Mouse (Mus musculus) kidney, embryonic 16.5 days (tissue): ENCODE data around the gene Mul1. TPM values are rescaled to one million over a fixed set of nuclear protein-coding genes. Genes with fewer than 3 reads are reported as not detected.
A peak's percentile ranks its signal among the peaks of the same experiment; 100 is the strongest.

Experiments used
- ATAC-seq: fragments of 200-750 bp; cut with Nextera tagmentation; 2 replicates; pipeline ENCODE4 v1.8.0; 2017; ENCODE audit warnings: moderate TSS enrichment; ENCODE audit not compliant: low FRiP score, low TSS enrichment
- H3K27ac ChIP-seq: fragments of 300-500 bp; sonication (generic); 2 replicates; pipeline ENCODE4 v1.5.1; 2014; ENCODE audit warnings: low read length
- H3K27me3 ChIP-seq: fragments of 300-500 bp; sonication (generic); 2 replicates; pipeline ENCODE4 v1.6.1; 2014; ENCODE audit warnings: low read length, control low read depth, mixed read lengths; ENCODE audit not compliant: insufficient read depth
- H3K36me3 ChIP-seq: fragments of 300-500 bp; sonication (generic); 2 replicates; pipeline ENCODE4 v1.6.1; 2014; ENCODE audit warnings: low read length, control low read depth, mixed read lengths; ENCODE audit not compliant: insufficient read depth
- H3K4me1 ChIP-seq: fragments of 300-500 bp; sonication (generic); 2 replicates; pipeline ENCODE4 v1.6.1; 2014; ENCODE audit warnings: low read length, control low read depth, mixed read lengths; ENCODE audit not compliant: insufficient read depth
- H3K4me2 ChIP-seq: fragments of 300-500 bp; sonication (generic); replicated peaks from 2 replicates; pipeline ENCODE4 v1.6.1; 2014; ENCODE audit warnings: low read depth, low read length
- H3K4me3 ChIP-seq: fragments of 300-500 bp; sonication (generic); 2 replicates; pipeline ENCODE4 v1.5.1; 2014; ENCODE audit warnings: mild to moderate bottlenecking, low read length
- H3K9ac ChIP-seq: fragments of 300-500 bp; sonication (generic); replicated peaks from 2 replicates; pipeline ENCODE4 v1.6.1; 2014; ENCODE audit warnings: low read length
- H3K9me3 ChIP-seq: fragments of 300-500 bp; sonication (generic); 2 replicates; pipeline ENCODE4 v1.6.1; 2016; ENCODE audit warnings: low read length, control low read depth
- WGBS: fragments of 180-500 bp; shearing (Covaris S2); extraction: QIAGEN DNeasy Blood & Tissue Kit; methylation state at CpG from one replicate; pipeline ENCODE4 v1.1.7; 2014; 5-methylcytosine and 5-hydroxymethylcytosine counted together
- polyA plus RNA-seq: library from polyadenylated mRNA; unstranded; fragments of >200 nt; fragmentation: Nextera tagmentation; extraction: Ambion mirVana; gene quantifications from 2 replicates; pipeline ENCODE4 v1.2.1, GENCODE M21; 2015

The Mul1 gene
- 21.5 and 22.4 TPM in 2 replicates for polyA plus RNA-seq

DNA sequence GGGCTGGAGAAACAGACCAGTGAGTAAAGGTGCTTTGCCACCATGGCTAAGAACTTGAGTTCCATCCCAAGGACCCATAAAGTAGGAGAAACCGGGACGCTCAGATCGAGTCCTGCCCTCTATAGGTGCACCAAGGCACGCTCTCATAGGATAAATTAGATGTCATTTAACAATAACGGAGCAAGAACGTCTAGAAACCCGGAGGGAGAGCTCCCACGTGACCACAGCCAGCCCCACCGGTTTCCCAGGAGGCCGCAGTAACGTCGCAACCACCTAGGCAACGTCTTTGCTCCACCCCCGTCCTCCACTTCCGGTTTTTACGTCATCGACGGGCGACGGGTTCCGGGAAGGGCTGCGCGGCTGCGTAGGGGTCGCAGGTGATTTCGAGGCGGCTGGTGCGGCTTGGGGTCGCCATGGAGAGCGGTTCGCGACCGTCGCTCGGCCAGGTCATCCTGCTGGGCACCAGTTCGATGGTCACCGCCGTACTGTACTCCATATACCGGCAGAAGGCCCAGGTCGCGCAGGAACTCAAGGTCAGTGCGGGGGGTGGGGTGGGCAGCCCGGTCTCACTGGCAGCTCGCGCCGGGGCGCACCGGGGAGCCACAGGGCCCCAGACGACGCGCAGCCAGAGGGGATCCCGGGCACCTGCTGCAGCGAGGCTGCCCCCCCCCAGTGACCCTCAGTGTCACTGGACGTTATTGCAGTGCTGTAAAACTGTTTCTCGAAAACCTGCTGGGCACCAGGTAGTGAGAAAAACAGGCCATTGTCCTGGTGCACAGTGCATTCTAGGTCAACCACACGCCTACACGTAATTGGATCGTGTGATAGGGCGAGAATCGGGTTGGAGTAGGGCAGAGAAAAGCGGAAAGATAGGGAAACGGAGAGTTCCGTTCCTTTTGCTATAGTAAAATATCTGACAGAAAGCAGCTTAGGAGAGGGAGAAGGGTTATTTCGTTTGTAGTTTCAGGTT is at the start of gene Mul1:
TSS of gene Mul1 (plus strand) at position 325 of the 970 bp plus-strand sequence.
- peak within 1 kb of the TSS; percentile 90 for H3K9ac ChIP-seq
- WGBS: under 1% methylated on average over 64 of the region's 64 CpGs
- H3K9me3 ChIP-seq: no peaks in the 10 kb centered on the region
- ATAC-seq: peak; percentile 94
- 0 out of 2 replicates have a peak, but pooled peaks cover 3% of the 10 kb centered on the region for H3K27me3 ChIP-seq
- H3K36me3 ChIP-seq: peaks cover 23% of the 10 kb centered on the region
- H3K4me1 ChIP-seq: peaks cover 10% of the 10 kb centered on the region
- H3K4me2 ChIP-seq: peak within 1 kb of the TSS; percentile 87
- peak within 1 kb of the TSS; percentile 61 for H3K27ac ChIP-seq
- H3K4me3 ChIP-seq: peak within 1 kb of the TSS; percentile 95

DNA sequence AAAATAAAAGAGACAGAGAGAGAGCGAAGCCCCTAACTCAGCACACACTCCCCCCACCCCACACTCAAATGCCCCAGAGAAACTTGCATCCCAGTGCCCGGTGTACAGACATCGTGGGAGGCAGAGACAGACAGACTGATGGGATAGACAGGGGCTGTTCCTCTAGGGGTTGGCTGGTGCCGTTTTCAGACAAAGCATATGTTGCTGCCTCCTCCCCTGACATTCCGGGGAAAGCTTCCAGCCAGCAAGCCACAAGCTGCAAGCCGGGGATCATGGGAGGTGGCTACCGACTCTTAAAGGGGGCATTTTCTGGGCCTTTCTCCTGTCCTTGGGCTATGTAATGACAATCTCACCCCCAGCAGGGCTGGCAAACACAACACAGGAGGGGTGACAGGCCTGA is 40.8 kb upstream of the Mul1 start:
- Histone ChIP-seq H3K9me3 (no peaks in the 10 kb centered on the region), H3K4me1 (peaks cover 21% of the 10 kb centered on the region), H3K36me3 (no peaks in the 10 kb centered on the region), H3K4me3 (no peak overlapping the region), H3K27me3 (peaks cover 62% of the 10 kb centered on the region), H3K4me2 (no peak overlapping the region), H3K27ac (no peak overlapping the region), H3K9ac (no peak overlapping the region)
- 59% methylated on average over 7 of the region's 7 CpGs for WGBS
- ATAC-seq: no peak

DNA sequence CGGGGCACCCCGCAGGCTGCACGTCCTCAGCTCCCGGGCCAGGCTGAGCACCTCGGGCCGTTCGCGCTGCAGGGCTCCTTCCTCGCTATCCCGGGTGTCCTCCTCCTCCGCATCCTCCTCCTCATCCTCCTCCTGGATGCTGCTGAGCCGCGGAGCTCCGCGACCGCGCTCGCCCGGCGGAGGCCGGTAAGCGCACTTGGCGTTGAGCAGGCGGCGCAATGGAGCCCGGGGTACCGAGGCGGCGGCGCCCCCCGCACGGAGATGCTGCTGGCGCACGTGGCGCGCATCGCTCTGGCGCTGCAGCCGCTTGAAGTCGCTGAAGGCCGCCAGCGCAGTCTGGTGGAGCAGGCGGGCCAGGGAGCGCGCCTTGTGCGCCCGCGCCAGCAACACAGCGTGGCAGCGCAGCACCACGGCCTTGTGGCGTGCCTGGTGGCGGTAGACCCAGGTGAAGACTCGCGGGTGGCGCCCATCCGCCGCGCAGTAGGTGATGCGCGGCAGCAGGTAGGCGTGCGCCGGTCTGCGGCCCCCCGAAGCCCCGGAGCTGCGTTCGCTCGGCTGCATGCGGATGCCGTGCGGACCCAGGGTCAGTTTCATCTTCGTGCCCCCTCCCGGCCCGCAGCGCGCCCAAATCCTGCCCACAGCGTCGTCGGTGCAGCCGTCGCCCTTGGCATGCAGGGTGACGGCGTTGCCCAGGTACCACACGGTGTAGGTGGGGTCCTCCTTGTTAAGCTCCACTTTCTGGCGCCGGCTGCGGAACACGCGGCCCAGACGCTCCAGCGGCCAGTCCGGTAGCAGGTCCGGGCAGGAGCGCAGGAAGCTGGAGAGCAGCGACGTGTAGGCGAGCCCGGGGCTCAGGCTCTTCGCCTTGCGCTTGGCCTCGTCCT is 39.1 kb upstream of the Mul1 start:
- Histone ChIP-seq H3K4me2 (peak overlapping the region; percentile 52), H3K9ac (no peak overlapping the region; the same call in 1 of the 2 replicates), H3K27me3 (peaks cover 66% of the 10 kb centered on the region), H3K4me1 (peaks cover 21% of the 10 kb centered on the region), H3K27ac (no peak overlapping the region), H3K4me3 (peak overlapping the region; percentile 33), H3K9me3 (no peaks in the 10 kb centered on the region), H3K36me3 (no peaks in the 10 kb centered on the region)
- WGBS: under 1% methylated on average over 98 of the region's 103 CpGs
- ATAC-seq: no peak

GRCm38 (mm10) chr4:138395971-138396645 is 38.4 kb upstream of the Mul1 start, which contains the start of gene Fam43b:
Gene Fam43b, minus strand, starts transcription at chr4:138396528.
- Histone ChIP-seq H3K36me3 (no peaks in the 10 kb centered on the region), H3K27me3 (peaks cover 67% of the 10 kb centered on the region), H3K9ac (no peak within 1 kb of the TSS; the same call in 1 of the 2 replicates), H3K9me3 (no peaks in the 10 kb centered on the region), H3K4me2 (peak within 1 kb of the TSS; percentile 52), H3K4me1 (peaks cover 21% of the 10 kb centered on the region), H3K27ac (no peak within 1 kb of the TSS), H3K4me3 (peak within 1 kb of the TSS; percentile 33)
- 1% methylated on average over 46 of the region's 46 CpGs for WGBS
- ATAC-seq: no peak; the same call in 1 of the 2 replicates

DNA sequence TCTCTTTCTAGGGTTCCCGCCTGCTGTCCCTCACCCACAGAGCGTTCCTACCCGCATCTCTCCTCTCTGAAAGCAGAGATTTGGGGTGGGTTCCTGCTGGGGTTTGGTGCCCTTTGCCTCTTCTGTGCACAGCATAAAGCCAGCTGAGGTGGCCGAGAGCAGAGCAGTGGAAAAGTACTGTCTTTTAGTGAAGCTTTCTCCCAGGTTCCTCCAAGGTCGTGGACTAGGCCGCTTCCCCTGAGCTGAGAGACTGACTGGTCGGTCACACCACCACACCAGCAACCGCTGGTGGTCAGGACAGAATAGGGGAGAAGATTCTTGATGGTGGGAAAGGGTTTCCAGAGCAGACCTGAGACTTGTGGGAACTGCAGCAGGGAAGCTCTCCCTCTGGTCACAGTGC is 37.8 kb upstream of the Mul1 start:
- H3K4me1 ChIP-seq: peaks cover 21% of the 10 kb centered on the region
- H3K9ac ChIP-seq: no peak overlapping the region
- no peak for ATAC-seq
- WGBS: 5% methylated on average over 8 of the region's 8 CpGs
- peaks cover 68% of the 10 kb centered on the region for H3K27me3 ChIP-seq
- peak overlapping the region; percentile 33 for H3K4me3 ChIP-seq
- no peaks in the 10 kb centered on the region for H3K9me3 ChIP-seq
- peak overlapping the region; percentile 52 for H3K4me2 ChIP-seq
- no peaks in the 10 kb centered on the region for H3K36me3 ChIP-seq
- H3K27ac ChIP-seq: no peak overlapping the region

- WGBS: 2% methylated on average over 2 of the region's 2 CpGs
Observed at GRCm38 (mm10) chr4:138404806-138405205, 29.7 kb upstream of the Mul1 start.

DNA sequence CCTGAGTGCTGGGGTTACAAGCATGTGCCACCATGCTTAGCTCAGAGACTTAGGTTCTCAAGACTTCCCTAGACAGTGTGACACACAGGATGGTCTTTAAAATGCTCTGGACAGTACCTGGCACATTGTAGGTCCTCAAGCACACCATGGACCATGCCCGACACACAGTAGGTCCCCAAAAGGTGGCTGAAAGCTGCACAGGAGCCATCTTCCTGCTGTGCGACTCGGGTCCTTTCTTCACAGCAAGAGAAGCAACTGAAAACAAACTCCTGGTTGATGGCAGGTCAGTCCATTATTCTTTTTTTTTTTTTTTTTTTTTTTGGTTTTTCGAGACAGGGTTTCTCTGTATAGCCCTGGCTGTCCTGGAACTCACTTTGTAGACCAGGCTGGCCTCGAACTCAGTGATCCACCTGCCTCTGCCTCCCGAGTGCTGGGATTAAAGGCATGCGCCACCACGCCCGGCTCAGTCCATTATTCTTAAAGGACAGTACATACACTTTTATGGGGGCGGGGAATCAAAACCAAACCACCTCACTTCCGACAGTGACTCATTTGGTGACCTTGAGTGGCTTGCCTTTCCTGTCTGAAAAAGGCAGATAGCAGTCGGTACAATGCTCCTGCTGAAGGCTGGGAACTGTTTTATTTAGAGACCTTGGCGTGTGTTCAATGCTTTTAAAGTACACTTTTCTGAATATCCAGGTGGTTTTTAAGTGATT is 26.8 kb upstream of the Mul1 start:
- WGBS: 67% methylated on average over 12 of the region's 13 CpGs
- no peaks in the 10 kb centered on the region for H3K27me3 ChIP-seq
- H3K36me3 ChIP-seq: no peaks in the 10 kb centered on the region
- no peak overlapping the region for H3K4me3 ChIP-seq
- no peak overlapping the region for H3K27ac ChIP-seq
- no peaks in the 10 kb centered on the region for H3K4me1 ChIP-seq
- no peak overlapping the region for H3K4me2 ChIP-seq
- H3K9ac ChIP-seq: no peak overlapping the region
- no peak for ATAC-seq
- H3K9me3 ChIP-seq: no peaks in the 10 kb centered on the region

More at GRCm38 (mm10) chr4:138404806-138405205, 29.7 kb upstream of the Mul1 start:
- no peak overlapping the region for H3K4me3 ChIP-seq
- no peak overlapping the region for H3K4me2 ChIP-seq
- ATAC-seq: no peak
- 0 out of 2 replicates have a peak, but pooled peaks cover 3% of the 10 kb centered on the region for H3K27me3 ChIP-seq
- no peaks in the 10 kb centered on the region for H3K4me1 ChIP-seq
- no peaks in the 10 kb centered on the region for H3K9me3 ChIP-seq
- no peak overlapping the region for H3K9ac ChIP-seq
- H3K36me3 ChIP-seq: no peaks in the 10 kb centered on the region
- H3K27ac ChIP-seq: no peak overlapping the region

GRCm38 (mm10) chr4:138411011-138411410 is 23.5 kb upstream of the Mul1 start:
- ATAC-seq: peak; percentile 60; the same call in 1 of the 2 replicates
- no peak overlapping the region for H3K4me3 ChIP-seq
- H3K9ac ChIP-seq: no peak overlapping the region
- no peaks in the 10 kb centered on the region for H3K9me3 ChIP-seq
- H3K27ac ChIP-seq: no peak overlapping the region
- H3K27me3 ChIP-seq: no peaks in the 10 kb centered on the region
- no peaks in the 10 kb centered on the region for H3K36me3 ChIP-seq
- peaks cover 15% of the 10 kb centered on the region for H3K4me1 ChIP-seq
- H3K4me2 ChIP-seq: no peak overlapping the region
- 7% methylated on average over 5 of the region's 5 CpGs for WGBS
